Mouse (Mus musculus) embryonic facial prominence, embryonic 14.5 days (tissue): ENCODE results near the gene Rer1. TPM values are rescaled to one million over a fixed set of nuclear protein-coding genes. Genes with fewer than 3 reads are reported as not detected.
A peak's percentile ranks its signal among the peaks of the same experiment; 100 is the strongest.

Source experiments
- ATAC-seq: fragments of 200-750 bp; cut with Nextera tagmentation; 2 replicates; pipeline ENCODE4 v1.8.0; 2017; ENCODE audit warnings: low read depth, moderate number of reproducible peaks, moderate TSS enrichment
- DNase-seq: peaks from one replicate; pipeline ENCODE4 v3.0.0-alpha.2; 2015; ENCODE audit warnings: low spot score
- H3K27ac ChIP-seq: fragments of 300-500 bp; sonication (generic); replicated peaks from 2 replicates; pipeline ENCODE4 v1.5.1; 2014; ENCODE audit warnings: low read depth, mild to moderate bottlenecking, low read length, moderate library complexity
- H3K27me3 ChIP-seq: fragments of 300-500 bp; sonication (generic); replicated peaks from 2 replicates; pipeline ENCODE4 v1.6.1; 2014; ENCODE audit warnings: low read length; ENCODE audit not compliant: control insufficient read depth, insufficient read depth
- H3K36me3 ChIP-seq: fragments of 300-500 bp; sonication (generic); 2 replicates; pipeline ENCODE4 v1.6.1; 2014; ENCODE audit warnings: low read length, mixed read lengths; ENCODE audit not compliant: control insufficient read depth, insufficient read depth
- H3K4me1 ChIP-seq: fragments of 300-500 bp; sonication (generic); 2 replicates; pipeline ENCODE4 v1.6.1; 2014; ENCODE audit warnings: antibody characterized with exemption, low read length; ENCODE audit not compliant: control insufficient read depth, insufficient read depth
- H3K4me2 ChIP-seq: fragments of 300-500 bp; sonication (generic); 2 replicates; pipeline ENCODE4 v1.6.1; 2014; ENCODE audit warnings: low read depth, mild to moderate bottlenecking, low read length, moderate library complexity, mixed read lengths
- H3K4me3 ChIP-seq: fragments of 300-500 bp; sonication (generic); 2 replicates; pipeline ENCODE4 v1.5.1; 2014; ENCODE audit warnings: low read depth, mild to moderate bottlenecking, low read length
- H3K9ac ChIP-seq: fragments of 300-500 bp; sonication (generic); 2 replicates; pipeline ENCODE4 v1.6.1; 2014; ENCODE audit warnings: low read depth, mild to moderate bottlenecking, low read length, moderate library complexity, mixed read lengths
- H3K9me3 ChIP-seq: fragments of 300-500 bp; sonication (generic); 2 replicates; pipeline ENCODE4 v1.6.1; 2016; ENCODE audit warnings: low read length; ENCODE audit not compliant: control insufficient read depth
- WGBS: fragments of 180-500 bp; shearing (Covaris S2); extraction: QIAGEN DNeasy Blood & Tissue Kit; methylation state at CpG from one replicate; pipeline ENCODE4 v1.1.7; 2014; 5-methylcytosine and 5-hydroxymethylcytosine counted together
- polyA plus RNA-seq: library from polyadenylated mRNA; unstranded; fragments of >200 nt; fragmentation: Nextera tagmentation; extraction: Ambion mirVana; gene quantifications from 2 replicates; pipeline ENCODE4 v1.2.1, GENCODE M21; 2014

Gene Rer1
- polyA plus RNA-seq, 1 experiment from 2014 or later: 180 TPM

- H3K9me3 ChIP-seq: no peaks in the 10 kb centered on the region
- H3K27me3 ChIP-seq: no peaks in the 10 kb centered on the region
- no peak overlapping the region for H3K4me2 ChIP-seq
- DNase-seq (peak; percentile 34), ATAC-seq (peak; percentile 13; the same call in 1 of the 2 replicates)
- 33% methylated on average over 6 of the region's 10 CpGs for WGBS
- H3K4me1 ChIP-seq: no peaks in the 10 kb centered on the region
- no peak overlapping the region for H3K9ac ChIP-seq
- H3K4me3 ChIP-seq: no peak overlapping the region
- H3K36me3 ChIP-seq: no peaks in the 10 kb centered on the region
- no peak overlapping the region for H3K27ac ChIP-seq
Observed at GRCm38 (mm10) chr4:155058325-155058724, 27.9 kb downstream of the Rer1 start.

GRCm38 (mm10) chr4:155056724-155057123 is 29.5 kb downstream of the Rer1 start, which contains the start of gene Plch2:
TSS of gene Plch2 (minus strand) at chr4:155056784.
- H3K27me3 ChIP-seq: no peaks in the 10 kb centered on the region
- H3K4me3 ChIP-seq: peak within 1 kb of the TSS; percentile 19
- H3K36me3 ChIP-seq: no peaks in the 10 kb centered on the region
- no peak within 1 kb of the TSS for H3K9ac ChIP-seq
- WGBS: 60% methylated on average over 10 of the region's 10 CpGs
- ATAC-seq: peak; percentile 60; the same call in 1 of the 2 replicates
- H3K27ac ChIP-seq: peak within 1 kb of the TSS; percentile 56
- H3K9me3 ChIP-seq: no peaks in the 10 kb centered on the region
- H3K4me1 ChIP-seq: no peaks in the 10 kb centered on the region
- DNase-seq: peak; percentile 59
- peak within 1 kb of the TSS; percentile 39 for H3K4me2 ChIP-seq

GRCm38 (mm10) chr4:155050116-155050515 is 36.1 kb downstream of the Rer1 start:
- no peak overlapping the region for H3K9ac ChIP-seq

GRCm38 (mm10) chr4:155046636-155047035 is 39.5 kb downstream of the Rer1 start:
- Histone ChIP-seq H3K4me2 (no peak overlapping the region), H3K27ac (no peak overlapping the region), H3K36me3 (no peaks in the 10 kb centered on the region), H3K4me3 (no peak overlapping the region), H3K4me1 (no peaks in the 10 kb centered on the region; the same call in 1 of the 2 replicates), H3K27me3 (peaks cover 34% of the 10 kb centered on the region), H3K9me3 (no peaks in the 10 kb centered on the region), H3K9ac (no peak overlapping the region)
- ATAC-seq: no peak
- 80% methylated on average over 14 of the region's 14 CpGs for WGBS
- no peak for DNase-seq

More at GRCm38 (mm10) chr4:155050116-155050515, 36.1 kb downstream of the Rer1 start:
- H3K4me2 ChIP-seq: no peak overlapping the region
- no peaks in the 10 kb centered on the region; the same call in 1 of the 2 replicates for H3K27me3 ChIP-seq
- WGBS: 75% methylated on average over 7 of the region's 7 CpGs
- DNase-seq (no peak), ATAC-seq (no peak)
- H3K4me3 ChIP-seq: no peak overlapping the region
- H3K4me1 ChIP-seq: no peaks in the 10 kb centered on the region
- H3K27ac ChIP-seq: no peak overlapping the region
- no peaks in the 10 kb centered on the region for H3K36me3 ChIP-seq
- no peaks in the 10 kb centered on the region for H3K9me3 ChIP-seq

- WGBS: 6% methylated on average over 13 of the region's 25 CpGs
Observed at GRCm38 (mm10) chr4:155043289-155043625, 42.9 kb downstream of the Rer1 start.

GRCm38 (mm10) chr4:155042606-155043288 is 43.4 kb downstream of the Rer1 start:
- no peak for ATAC-seq
- Histone ChIP-seq H3K27ac (no peak overlapping the region), H3K4me2 (peak overlapping the region; percentile 73), H3K9ac (peak overlapping the region; percentile 55; the same call in 1 of the 2 replicates), H3K27me3 (peaks cover 51% of the 10 kb centered on the region), H3K36me3 (no peaks in the 10 kb centered on the region), H3K9me3 (no peaks in the 10 kb centered on the region), H3K4me3 (peak overlapping the region; percentile 45), H3K4me1 (no peaks in the 10 kb centered on the region; the same call in 1 of the 2 replicates)
- DNase-seq: no peak
- WGBS: 5% methylated on average over 39 of the region's 65 CpGs

More at GRCm38 (mm10) chr4:155043289-155043625, 42.9 kb downstream of the Rer1 start:
- no peak for DNase-seq
- no peak overlapping the region for H3K27ac ChIP-seq
- no peaks in the 10 kb centered on the region for H3K9me3 ChIP-seq
- H3K4me3 ChIP-seq: peak overlapping the region; percentile 45
- H3K4me2 ChIP-seq: peak overlapping the region; percentile 73
- peak overlapping the region; percentile 55; the same call in 1 of the 2 replicates for H3K9ac ChIP-seq
- H3K36me3 ChIP-seq: no peaks in the 10 kb centered on the region
- peaks cover 51% of the 10 kb centered on the region for H3K27me3 ChIP-seq
- no peak for ATAC-seq
- H3K4me1 ChIP-seq: no peaks in the 10 kb centered on the region; the same call in 1 of the 2 replicates

GRCm38 (mm10) chr4:155040696-155041095 is 45.5 kb downstream of the Rer1 start:
- H3K4me1 ChIP-seq: no peaks in the 10 kb centered on the region; the same call in 1 of the 2 replicates
- 55% methylated on average over 6 of the region's 6 CpGs for WGBS
- ATAC-seq (no peak), DNase-seq (no peak)
- H3K9me3 ChIP-seq: no peaks in the 10 kb centered on the region
- H3K27ac ChIP-seq: no peak overlapping the region
- H3K4me2 ChIP-seq: no peak overlapping the region
- no peaks in the 10 kb centered on the region for H3K36me3 ChIP-seq
- H3K9ac ChIP-seq: no peak overlapping the region
- peaks cover 51% of the 10 kb centered on the region for H3K27me3 ChIP-seq
- no peak overlapping the region for H3K4me3 ChIP-seq

GRCm38 (mm10) chr4:155040197-155040596 is 46.0 kb downstream of the Rer1 start:
- WGBS: 37% methylated on average over 9 of the region's 9 CpGs
- no peak for ATAC-seq

GRCm38 (mm10) chr4:155034787-155035186 is 51.4 kb downstream of the Rer1 start:
- Histone ChIP-seq H3K9me3 (no peaks in the 10 kb centered on the region), H3K4me2 (no peak overlapping the region), H3K27me3 (0 out of 2 replicates have a peak, but pooled peaks cover 5% of the 10 kb centered on the region), H3K36me3 (no peaks in the 10 kb centered on the region), H3K27ac (no peak overlapping the region), H3K4me3 (no peak overlapping the region), H3K9ac (no peak overlapping the region), H3K4me1 (no peaks in the 10 kb centered on the region)
- DNase-seq (no peak), ATAC-seq (no peak)
- 62% methylated on average over 13 of the region's 13 CpGs for WGBS

More at GRCm38 (mm10) chr4:155040197-155040596, 46.0 kb downstream of the Rer1 start:
- no peak overlapping the region for H3K4me2 ChIP-seq
- H3K9me3 ChIP-seq: no peaks in the 10 kb centered on the region
- H3K9ac ChIP-seq: no peak overlapping the region
- no peak for DNase-seq
- no peaks in the 10 kb centered on the region for H3K36me3 ChIP-seq
- no peaks in the 10 kb centered on the region; the same call in 1 of the 2 replicates for H3K4me1 ChIP-seq
- no peak overlapping the region for H3K4me3 ChIP-seq
- peaks cover 51% of the 10 kb centered on the region for H3K27me3 ChIP-seq
- no peak overlapping the region for H3K27ac ChIP-seq
